Comparison of ENCODE assay signal across 10 mouse cellular contexts in the genomic region with DNA sequence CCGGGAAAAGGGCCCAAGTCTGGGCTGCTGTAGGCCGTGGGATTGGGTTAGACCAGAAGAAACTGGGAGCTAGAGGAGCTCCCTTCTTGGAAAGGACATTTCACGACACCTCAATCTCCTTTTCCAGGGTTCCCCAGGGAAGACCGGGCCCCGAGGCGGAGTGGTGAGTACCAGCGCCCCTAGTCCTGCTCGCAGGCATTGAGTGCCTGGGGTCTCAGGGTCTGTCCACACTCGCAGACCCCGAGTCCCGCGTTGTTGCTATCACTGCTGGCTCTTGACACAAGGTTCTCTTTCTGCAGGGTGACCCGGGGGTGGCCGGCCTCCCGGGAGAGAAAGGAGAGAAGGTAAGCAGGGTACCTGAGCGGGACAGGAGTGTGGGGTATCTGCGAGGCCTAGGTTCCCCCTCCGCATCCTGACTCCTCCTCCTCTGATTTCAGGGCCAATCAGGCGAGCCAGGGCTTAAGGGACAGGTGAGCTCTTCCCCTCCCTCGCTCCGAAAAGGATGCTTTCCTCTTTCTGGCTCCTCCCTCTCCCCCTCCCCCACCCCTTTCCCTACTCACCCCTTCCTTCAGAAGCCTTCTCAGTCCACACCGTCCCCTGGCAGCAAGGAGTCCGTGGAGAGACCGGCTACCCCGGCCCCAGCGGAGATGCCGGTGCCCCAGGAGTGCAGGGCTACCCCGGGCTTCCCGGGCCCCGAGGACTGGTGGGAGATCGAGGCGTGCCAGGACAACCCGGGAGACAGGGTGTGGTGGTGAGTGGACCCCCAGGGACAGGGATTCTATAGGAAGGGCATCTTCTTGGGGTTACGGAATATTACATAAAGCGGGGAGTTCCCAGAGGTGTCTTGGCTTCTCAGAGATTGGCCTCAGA. TPM values are rescaled to one million over a fixed set of nuclear protein-coding genes. Genes with fewer than 3 reads are reported as not detected.
DNase-seq lines count a peak whose midpoint lies in the region; ATAC-seq lines count a peak whose summit lies in the region.
"Had no signal": no experiment of that assay in that cellular context is flagged by ENCODE, and none has a peak within 500 bp of the region (broad histone marks: within the 10 kb centered on the region; RNA-seq: fewer than 3 reads in every experiment).

No protein-coding gene starts in this region.

- no peaks in the 10 kb centered on the region for H3K27me3 ChIP-seq in intestine, embryonic 14.5 days (replicated peaks; ENCODE audit: control insufficient read depth, insufficient read depth, low read length)
- H3K27me3 ChIP-seq in intestine, embryonic 16.5 days (replicated peaks; ENCODE audit: control insufficient read depth, insufficient read depth, low read length): no peaks in the 10 kb centered on the region
- H3K27me3 ChIP-seq in forebrain, embryonic 13.5 days: peaks cover 10% of the 10 kb centered on the region; the same call in 1 of the 2 replicates
- no peaks in the 10 kb centered on the region for H3K27me3 ChIP-seq in midbrain, embryonic 16.5 days (ENCODE audit: control insufficient read depth, insufficient read depth, low read depth, low read length)
- H3K27me3 ChIP-seq in liver, embryonic 11.5 days (replicated peaks; ENCODE audit: control insufficient read depth, insufficient read depth, low read length): peaks cover 23% of the 10 kb centered on the region

- no peak for DNase-seq in intestine, embryonic 14.5 days (ENCODE audit: low spot score)
- DNase-seq in cerebellum, adult 11-12 months: peak; percentile 80
- DNase-seq in liver, embryonic 11.5 days (ENCODE audit: low spot score): no peak
- DNase-seq in ovary, postnatal 36 days (ENCODE audit: low spot score): no peak

- H3K27ac ChIP-seq in intestine, embryonic 14.5 days (ENCODE audit: low read depth): no peak overlapping the region
- H3K27ac ChIP-seq in intestine, embryonic 16.5 days (ENCODE audit: low read length): no peak overlapping the region
- H3K27ac ChIP-seq in forebrain, embryonic 13.5 days: no peak overlapping the region
- no peak overlapping the region for H3K27ac ChIP-seq in midbrain, embryonic 16.5 days (ENCODE audit: low read length)
- no peak overlapping the region for H3K27ac ChIP-seq in liver, embryonic 11.5 days (ENCODE audit: low read depth, low read length)
- H3K27ac ChIP-seq: liver, embryonic 15.5 days had no signal

- H3K9me3 ChIP-seq in intestine, embryonic 14.5 days (ENCODE audit: control insufficient read depth, low read length): no peaks in the 10 kb centered on the region
- H3K9me3 ChIP-seq in intestine, embryonic 16.5 days (ENCODE audit: control insufficient read depth, low read length): no peaks in the 10 kb centered on the region
- H3K9me3 ChIP-seq in forebrain, embryonic 13.5 days (replicated peaks): no peaks in the 10 kb centered on the region
- H3K9me3 ChIP-seq in midbrain, embryonic 16.5 days (replicated peaks; ENCODE audit: control insufficient read depth, low read length, poor library complexity, severe bottlenecking): no peaks in the 10 kb centered on the region
- H3K9me3 ChIP-seq in liver, embryonic 11.5 days (ENCODE audit: control insufficient read depth, low read length): no peaks in the 10 kb centered on the region
- H3K9me3 ChIP-seq: G1E; liver, embryonic 15.5 days had no signal

- ATAC-seq in intestine, embryonic 14.5 days (replicated peaks; ENCODE audit: low FRiP score, low TSS enrichment, low read depth): 0 out of 2 replicates have a peak, but pooled peaks have one; percentile 51
- no peak for ATAC-seq in intestine, embryonic 16.5 days
- ATAC-seq in forebrain, embryonic 13.5 days: peak; percentile 66
- ATAC-seq in midbrain, embryonic 16.5 days: peak; percentile 78
- ATAC-seq in granulocyte monocyte progenitor cell, adult 5-6 weeks (replicated peaks; ENCODE audit: poor library complexity, severe bottlenecking): no peak
- no peak for ATAC-seq in liver, embryonic 11.5 days (replicated peaks; ENCODE audit: low FRiP score)

- H3K4me3 ChIP-seq in intestine, embryonic 14.5 days (ENCODE audit: low read depth, low read length): no peak overlapping the region
- no peak overlapping the region for H3K4me3 ChIP-seq in intestine, embryonic 16.5 days (ENCODE audit: low read length)
- peak overlapping the region; percentile 26 for H3K4me3 ChIP-seq in forebrain, embryonic 13.5 days
- peak overlapping the region; percentile 36 for H3K4me3 ChIP-seq in midbrain, embryonic 16.5 days (ENCODE audit: low read depth, low read length)
- no peak overlapping the region for H3K4me3 ChIP-seq in liver, embryonic 11.5 days (ENCODE audit: low read depth, low read length)
- H3K4me3 ChIP-seq: liver, embryonic 15.5 days had no signal

- H3K9ac ChIP-seq in intestine, embryonic 14.5 days (ENCODE audit: low read length): no peak overlapping the region
- H3K9ac ChIP-seq in intestine, embryonic 16.5 days (ENCODE audit: low read depth, low read length): no peak overlapping the region
- H3K9ac ChIP-seq in forebrain, embryonic 13.5 days: no peak overlapping the region
- peak overlapping the region; percentile 58 for H3K9ac ChIP-seq in midbrain, embryonic 16.5 days (ENCODE audit: low read depth, low read length)
- H3K9ac ChIP-seq in liver, embryonic 11.5 days (ENCODE audit: low read depth, low read length): no peak overlapping the region
- H3K9ac ChIP-seq: liver, embryonic 15.5 days had no signal

- H3K36me3 ChIP-seq in intestine, embryonic 14.5 days (ENCODE audit: control insufficient read depth, insufficient read depth, low read length): 0 out of 2 replicates have a peak, but pooled peaks cover 5% of the 10 kb centered on the region
- H3K36me3 ChIP-seq in intestine, embryonic 16.5 days (ENCODE audit: control insufficient read depth, insufficient read depth, low read length): no peaks in the 10 kb centered on the region
- no peaks in the 10 kb centered on the region for H3K36me3 ChIP-seq in forebrain, embryonic 13.5 days (ENCODE audit: poor library complexity, severe bottlenecking)
- no peaks in the 10 kb centered on the region for H3K36me3 ChIP-seq in midbrain, embryonic 16.5 days (ENCODE audit: control insufficient read depth, insufficient read depth, low read length)
- no peaks in the 10 kb centered on the region for H3K36me3 ChIP-seq in liver, embryonic 11.5 days (ENCODE audit: control insufficient read depth, insufficient read depth, low read length)
- H3K36me3 ChIP-seq: liver, embryonic 15.5 days had no signal

- WGBS in intestine, embryonic 14.5 days: 18% methylated on average over 35 of the region's 35 CpGs
- WGBS in intestine, embryonic 16.5 days: 19% methylated on average over 35 of the region's 35 CpGs
- 11% methylated on average over 34 of the region's 35 CpGs for WGBS in forebrain, embryonic 13.5 days
- WGBS in midbrain, embryonic 16.5 days: 8% methylated on average over 35 of the region's 35 CpGs
- 10% methylated on average over 35 of the region's 35 CpGs for WGBS in liver, embryonic 11.5 days

- H3K4me1 ChIP-seq in intestine, embryonic 14.5 days (replicated peaks; ENCODE audit: control insufficient read depth, insufficient read depth, low read length): no peaks in the 10 kb centered on the region
- no peaks in the 10 kb centered on the region for H3K4me1 ChIP-seq in intestine, embryonic 16.5 days (ENCODE audit: control insufficient read depth, insufficient read depth, low read length)
- H3K4me1 ChIP-seq in forebrain, embryonic 13.5 days: peaks cover 7% of the 10 kb centered on the region; the same call in 1 of the 2 replicates
- H3K4me1 ChIP-seq in midbrain, embryonic 16.5 days (ENCODE audit: control insufficient read depth, insufficient read depth, low read length): no peaks in the 10 kb centered on the region; the same call in 1 of the 2 replicates
- H3K4me1 ChIP-seq in liver, embryonic 11.5 days (replicated peaks; ENCODE audit: control insufficient read depth, insufficient read depth, low read length): no peaks in the 10 kb centered on the region; the same call in 1 of the 2 replicates
- H3K4me1 ChIP-seq: liver, embryonic 15.5 days had no signal

- peak overlapping the region; percentile 20; the same call in 1 of the 2 replicates for H3K4me2 ChIP-seq in intestine, embryonic 14.5 days (ENCODE audit: low read length)
- H3K4me2 ChIP-seq in intestine, embryonic 16.5 days (ENCODE audit: low read depth, low read length): no peak overlapping the region; the same call in 1 of the 2 replicates
- peak overlapping the region; percentile 52 for H3K4me2 ChIP-seq in forebrain, embryonic 13.5 days
- peak overlapping the region; percentile 43 for H3K4me2 ChIP-seq in midbrain, embryonic 16.5 days (ENCODE audit: low read length)
- H3K4me2 ChIP-seq in liver, embryonic 11.5 days: no peak overlapping the region; the same call in 1 of the 2 replicates
- H3K4me2 ChIP-seq: liver, embryonic 15.5 days had no signal

RNA-seq across cellular contexts. Expression of a gene that starts 13.5 kb away (rescaled TPM):
- polyA plus RNA-seq in intestine, embryonic 14.5 days (2014; fragmentation: Nextera tagmentation; extraction: Ambion mirVana): 7.7 and 8.6 TPM in 2 replicates
- polyA plus RNA-seq in intestine, embryonic 16.5 days (2015; fragmentation: Nextera tagmentation; extraction: Ambion mirVana): 4.5 and 4.7 TPM in 2 replicates
- 1.6 and 1.9 TPM in 2 replicates for polyA plus RNA-seq in forebrain, embryonic 13.5 days (2015; fragmentation: Nextera tagmentation; extraction: Ambion mirVana)
- 13.1 and 16.7 TPM in 2 replicates for polyA plus RNA-seq in midbrain, embryonic 16.5 days (2015; fragmentation: Nextera tagmentation; extraction: Ambion mirVana)
- total RNA-seq in granulocyte monocyte progenitor cell, adult 5-6 weeks (2014; fragmentation: Nextera tagmentation): not detected in 2 replicates
- total RNA-seq in granulocyte monocyte progenitor cell, adult 5-6 weeks (2017): not detected in 2 replicates
- polyA plus RNA-seq in liver, embryonic 11.5 days (2014; fragmentation: Nextera tagmentation; extraction: Ambion mirVana): 1.9 and 2.9 TPM in 2 replicates
- total RNA-seq: G1E had no signal
- polyA plus RNA-seq: G1E had no signal

RNA-seq across cellular contexts. Expression of a gene that starts 35.6 kb away (rescaled TPM):
- polyA plus RNA-seq in intestine, embryonic 14.5 days (2014; fragmentation: Nextera tagmentation; extraction: Ambion mirVana): 14.7 and 17.2 TPM in 2 replicates
- polyA plus RNA-seq in intestine, embryonic 16.5 days (2015; fragmentation: Nextera tagmentation; extraction: Ambion mirVana): 12.2 and 14.2 TPM in 2 replicates
- 22.2 and 22.7 TPM in 2 replicates for polyA plus RNA-seq in forebrain, embryonic 13.5 days (2015; fragmentation: Nextera tagmentation; extraction: Ambion mirVana)
- 41.1 and 43.2 TPM in 2 replicates for polyA plus RNA-seq in midbrain, embryonic 16.5 days (2015; fragmentation: Nextera tagmentation; extraction: Ambion mirVana)
- 44.9 and 53.4 TPM in 2 replicates for total RNA-seq in granulocyte monocyte progenitor cell, adult 5-6 weeks (2014; fragmentation: Nextera tagmentation)
- total RNA-seq in granulocyte monocyte progenitor cell, adult 5-6 weeks (2017): 16.4 and 18.2 TPM in 2 replicates
- 38.8 and 42.3 TPM in 2 replicates for polyA plus RNA-seq in liver, embryonic 11.5 days (2014; fragmentation: Nextera tagmentation; extraction: Ambion mirVana)

RNA-seq across cellular contexts. Expression of a gene that starts 45.4 kb away (rescaled TPM):
- polyA plus RNA-seq in intestine, embryonic 14.5 days (2014; fragmentation: Nextera tagmentation; extraction: Ambion mirVana): 26.6 and 28.4 TPM in 2 replicates
- 34.0 and 34.6 TPM in 2 replicates for polyA plus RNA-seq in intestine, embryonic 16.5 days (2015; fragmentation: Nextera tagmentation; extraction: Ambion mirVana)
- polyA plus RNA-seq in forebrain, embryonic 13.5 days (2015; fragmentation: Nextera tagmentation; extraction: Ambion mirVana): 28.1 and 30.5 TPM in 2 replicates
- polyA plus RNA-seq in midbrain, embryonic 16.5 days (2015; fragmentation: Nextera tagmentation; extraction: Ambion mirVana): 23.2 and 25.4 TPM in 2 replicates
- total RNA-seq in granulocyte monocyte progenitor cell, adult 5-6 weeks (2014; fragmentation: Nextera tagmentation): 45.8 and 60.4 TPM in 2 replicates
- total RNA-seq in granulocyte monocyte progenitor cell, adult 5-6 weeks (2017): 61.7 and 81.3 TPM in 2 replicates
- 30.0 and 35.5 TPM in 2 replicates for polyA plus RNA-seq in liver, embryonic 11.5 days (2014; fragmentation: Nextera tagmentation; extraction: Ambion mirVana)

RNA-seq across cellular contexts. Expression of a gene that starts 56.3 kb away (rescaled TPM):
- polyA plus RNA-seq in intestine, embryonic 14.5 days (2014; fragmentation: Nextera tagmentation; extraction: Ambion mirVana): not detected in 2 replicates
- not detected in 2 replicates for polyA plus RNA-seq in intestine, embryonic 16.5 days (2015; fragmentation: Nextera tagmentation; extraction: Ambion mirVana)
- not detected in 2 replicates for polyA plus RNA-seq in forebrain, embryonic 13.5 days (2015; fragmentation: Nextera tagmentation; extraction: Ambion mirVana)
- not detected in 2 replicates for polyA plus RNA-seq in midbrain, embryonic 16.5 days (2015; fragmentation: Nextera tagmentation; extraction: Ambion mirVana)
- total RNA-seq in granulocyte monocyte progenitor cell, adult 5-6 weeks (2014; fragmentation: Nextera tagmentation): not detected in 2 replicates
- not detected in 2 replicates for total RNA-seq in granulocyte monocyte progenitor cell, adult 5-6 weeks (2017)
- not detected in 2 replicates for polyA plus RNA-seq in liver, embryonic 11.5 days (2014; fragmentation: Nextera tagmentation; extraction: Ambion mirVana)
- polyA plus RNA-seq: G1E; liver, embryonic 15.5 days had no signal

Comparison
In these comparisons a context has a peak if more than half of its experiments do, and no peak if none do; other contexts are left out.
1. ATAC-seq: peak in intestine, embryonic 14.5 days (single experiment), forebrain, embryonic 13.5 days (single experiment) and midbrain, embryonic 16.5 days (single experiment); none in intestine, embryonic 16.5 days (single experiment), granulocyte monocyte progenitor cell, adult 5-6 weeks (single experiment) and liver, embryonic 11.5 days (single experiment).
2. H3K4me2 ChIP-seq: peak in intestine, embryonic 14.5 days (single experiment), forebrain, embryonic 13.5 days (single experiment) and midbrain, embryonic 16.5 days (single experiment); none in intestine, embryonic 16.5 days (single experiment) and liver, embryonic 11.5 days (single experiment).
3. H3K4me3 ChIP-seq: peak in forebrain, embryonic 13.5 days (single experiment) and midbrain, embryonic 16.5 days (single experiment); none in intestine, embryonic 14.5 days (single experiment), intestine, embryonic 16.5 days (single experiment) and liver, embryonic 11.5 days (single experiment).